Mouse (Mus musculus) 3T3-L1 (cell line): ENCODE data around the gene Unc13b.

Experiments used
- DNase-seq: peaks from one replicate; pipeline ENCODE4 v3.0.0-alpha.2; 2015; ENCODE audit warnings: low read depth, low spot score

Gene Unc13b

DNA sequence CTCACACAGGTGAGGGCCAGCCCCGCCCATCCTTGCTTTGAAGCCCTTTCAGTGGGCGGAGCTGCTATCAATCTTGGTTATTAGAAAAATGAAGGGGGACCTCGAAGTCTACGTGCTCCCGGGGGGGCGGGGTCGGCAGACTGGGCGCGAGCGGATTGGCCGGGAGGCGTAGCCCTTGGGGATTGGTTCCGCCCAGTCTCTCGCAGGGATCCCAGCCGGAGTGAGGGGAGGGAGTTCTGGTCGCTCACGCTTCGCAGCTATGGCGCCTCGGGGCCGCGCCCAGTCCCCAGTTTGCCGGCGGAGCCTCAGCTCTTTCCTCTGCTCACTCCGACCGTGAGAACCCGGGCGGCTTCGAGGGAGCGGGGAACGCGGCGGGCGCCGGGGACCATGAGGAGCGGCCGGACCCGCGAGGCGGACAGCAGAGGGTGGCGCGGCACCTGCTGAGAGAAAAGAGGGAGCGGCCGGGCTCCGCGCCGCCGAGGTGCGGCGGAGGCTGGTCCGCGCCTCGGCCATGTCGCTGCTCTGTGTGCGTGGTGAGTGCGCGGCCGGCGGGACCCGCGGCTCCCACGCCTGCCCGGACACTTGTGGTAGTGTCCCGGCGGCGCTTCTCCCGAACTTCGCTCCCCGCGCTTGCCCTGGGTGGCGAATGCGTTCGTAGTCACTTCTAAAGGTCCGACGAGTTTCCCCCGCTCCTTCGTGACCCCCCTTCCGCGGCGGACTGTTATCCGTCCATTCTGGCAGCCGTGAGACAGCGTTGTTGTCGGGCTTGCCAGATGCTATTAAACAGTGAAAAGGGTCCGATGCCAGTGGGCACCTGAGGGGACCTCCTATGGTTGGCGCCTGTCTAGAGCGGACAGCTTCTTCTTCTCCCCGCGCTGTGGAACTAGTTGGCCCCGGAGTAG, at the start of gene Unc13b:
TSS of gene Unc13b (plus strand) at position 201 of the 902 bp plus-strand sequence.
- DNase-seq, result no peak

DNA sequence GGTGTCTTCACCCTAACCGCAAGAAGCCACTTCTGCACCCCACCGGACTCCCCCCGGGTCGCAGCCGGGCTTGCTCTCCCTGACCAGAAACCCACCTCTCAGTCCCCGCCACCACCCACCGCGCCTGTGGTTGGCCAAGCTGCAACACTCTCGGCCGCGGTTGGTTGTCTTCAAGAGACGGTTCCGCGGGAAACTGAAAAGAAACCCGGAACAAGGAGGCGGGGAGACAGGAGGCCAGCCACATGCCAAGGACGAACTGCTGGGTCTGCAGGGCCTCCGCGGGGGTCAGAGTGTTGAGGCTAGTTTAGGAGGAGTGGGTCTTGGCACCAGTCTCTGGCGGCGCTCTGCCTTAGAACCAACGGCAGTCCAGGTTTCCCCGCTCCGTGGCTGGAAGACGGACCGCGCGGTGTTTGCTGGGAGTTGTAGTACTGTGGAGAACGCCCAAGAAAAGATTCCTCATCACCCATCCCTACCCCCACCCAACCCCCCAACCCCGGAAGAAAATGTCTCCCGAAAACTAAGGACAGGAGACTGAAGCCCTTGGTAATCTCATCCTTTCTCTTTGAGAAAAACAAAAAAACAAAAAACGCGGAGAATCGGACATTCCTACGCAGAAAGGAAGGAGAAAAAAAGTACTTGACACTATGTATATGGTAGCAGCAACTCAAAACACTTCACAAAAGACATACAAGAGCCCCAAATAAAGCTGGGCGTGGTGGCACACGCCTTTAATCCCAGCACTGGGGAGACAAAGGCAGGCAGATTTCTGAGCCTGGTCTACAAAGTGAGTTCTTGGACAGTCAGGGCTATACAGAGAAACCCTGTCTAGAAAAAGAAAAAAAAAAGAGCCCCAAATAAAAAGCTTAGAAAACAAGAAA, 48.4 kb upstream of the Unc13b start, which contains the start of gene Fancg:
TSS of gene Fancg (minus strand) at position 346 of the 878 bp plus-strand sequence.
- DNase-seq, result peak; percentile 80

DNA sequence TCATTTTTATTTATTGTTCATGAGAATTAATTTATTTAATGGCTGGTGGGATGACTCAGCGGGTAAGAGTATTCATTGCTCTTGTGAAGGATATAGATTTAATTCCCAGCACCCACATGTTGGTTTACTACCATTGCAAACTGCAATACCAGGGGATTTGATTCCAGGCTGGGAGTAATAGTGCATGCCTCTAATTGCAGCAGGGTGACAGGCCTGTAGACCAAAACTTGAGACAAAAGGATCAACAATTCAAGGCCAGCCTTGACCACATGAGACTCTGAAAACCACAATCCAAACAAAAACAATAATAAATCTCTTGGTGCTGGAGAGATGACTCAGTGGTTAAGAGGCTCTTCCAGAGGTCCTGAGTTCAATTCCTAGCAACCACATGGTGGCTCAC, 46.7 kb upstream of the Unc13b start:
- no peak for DNase-seq

DNA sequence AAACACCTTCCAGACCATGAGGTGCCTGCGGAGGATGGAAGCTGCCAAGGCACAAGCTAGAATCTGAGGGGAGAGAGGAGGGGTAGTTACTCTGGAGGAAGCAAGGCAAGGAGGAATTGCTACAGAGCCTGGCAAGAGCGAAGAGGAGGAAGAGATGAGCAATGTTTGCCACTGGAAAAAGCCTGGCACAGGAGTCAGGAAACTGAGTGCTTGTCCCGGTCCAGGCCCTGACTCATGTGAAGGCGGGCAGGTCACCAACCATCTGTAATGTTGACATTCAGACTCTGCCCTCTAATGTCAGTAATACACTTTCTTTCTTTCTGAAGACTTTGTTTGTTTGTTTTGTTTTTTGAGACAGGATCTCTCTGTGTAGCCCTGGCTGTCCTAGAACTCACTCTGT, 40.6 kb upstream of the Unc13b start:
- DNase-seq, result peak; percentile 50

DNA sequence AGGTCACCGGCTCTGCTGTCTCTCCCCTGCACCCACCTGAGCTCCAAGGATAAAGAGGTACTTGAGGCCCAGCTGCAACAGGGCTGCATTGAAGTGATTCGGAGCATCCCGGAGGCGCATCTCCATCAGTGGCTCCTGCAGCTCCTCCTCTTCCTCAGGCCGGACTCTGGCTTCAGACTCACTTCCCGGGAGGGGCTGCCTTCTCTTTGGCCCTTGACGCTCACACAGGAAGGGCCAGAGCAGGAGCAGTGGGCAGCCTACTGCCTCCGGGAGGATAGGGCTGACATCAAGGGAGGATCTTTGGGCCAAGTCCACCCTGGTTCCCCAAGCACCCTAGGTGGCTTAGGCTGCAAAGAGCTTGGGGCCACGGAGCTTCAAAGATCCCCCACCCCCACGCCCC, 39.6 kb upstream of the Unc13b start:
- no peak for DNase-seq

DNA sequence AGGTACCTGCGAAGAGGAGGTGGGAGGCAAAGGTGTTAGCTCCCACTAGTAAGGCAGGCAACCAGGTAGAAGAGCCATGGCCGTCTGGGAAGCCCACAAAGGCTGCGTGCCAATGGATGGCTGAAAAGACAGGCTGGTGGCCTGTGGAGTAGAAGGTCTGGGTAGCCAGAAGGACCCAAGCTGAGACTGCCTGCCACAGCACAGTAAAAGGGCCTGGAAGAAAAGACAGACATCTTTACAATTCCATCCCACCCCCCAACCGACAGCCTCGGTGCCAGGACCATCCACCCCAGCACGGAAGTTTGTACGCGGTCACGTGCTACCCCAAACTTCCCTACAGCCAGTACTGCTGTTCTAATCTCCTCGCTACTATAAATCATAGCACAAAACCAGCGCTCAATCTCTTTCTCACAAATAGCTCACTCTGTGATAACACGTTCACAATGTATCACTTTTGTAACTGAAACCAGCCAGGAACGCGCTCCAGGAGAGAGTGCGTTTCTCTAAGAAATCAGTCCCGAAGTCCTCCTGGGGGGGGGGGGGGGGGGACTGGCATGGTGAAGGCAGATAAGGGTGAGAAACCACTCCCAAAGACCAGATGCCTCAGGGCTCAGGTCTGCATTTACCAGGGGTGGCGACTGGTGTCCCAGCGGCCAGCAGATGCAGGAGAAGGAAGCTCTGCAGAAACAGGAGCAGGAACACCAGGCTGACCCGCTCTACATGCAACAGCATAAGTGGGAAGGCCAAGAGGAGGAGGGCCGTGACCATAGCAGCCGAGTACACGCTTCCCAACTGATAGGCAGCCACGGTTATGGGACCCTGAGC, 38.9 kb upstream of the Unc13b start:
- DNase-seq, result no peak

DNA sequence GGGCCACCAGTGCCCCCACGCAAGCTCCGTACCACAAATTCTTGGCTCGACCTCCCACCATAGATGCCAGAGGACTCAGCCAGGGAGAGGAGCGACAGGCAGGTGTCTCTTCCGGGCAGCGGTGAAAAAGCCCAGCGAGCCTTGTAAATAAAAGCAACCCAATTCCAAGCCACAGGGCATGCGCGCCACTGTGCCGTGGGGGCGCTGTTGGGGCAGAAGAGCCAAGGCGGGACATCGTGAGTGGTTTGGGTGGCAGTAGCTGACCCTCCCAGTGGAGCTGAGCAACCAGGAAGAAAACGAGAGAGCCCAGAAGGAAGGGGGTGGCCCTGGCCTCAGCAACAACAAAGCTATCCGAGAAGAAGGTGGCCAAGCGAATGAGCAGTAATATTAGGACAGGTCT, 37.9 kb upstream of the Unc13b start:
- DNase-seq, result no peak

DNA sequence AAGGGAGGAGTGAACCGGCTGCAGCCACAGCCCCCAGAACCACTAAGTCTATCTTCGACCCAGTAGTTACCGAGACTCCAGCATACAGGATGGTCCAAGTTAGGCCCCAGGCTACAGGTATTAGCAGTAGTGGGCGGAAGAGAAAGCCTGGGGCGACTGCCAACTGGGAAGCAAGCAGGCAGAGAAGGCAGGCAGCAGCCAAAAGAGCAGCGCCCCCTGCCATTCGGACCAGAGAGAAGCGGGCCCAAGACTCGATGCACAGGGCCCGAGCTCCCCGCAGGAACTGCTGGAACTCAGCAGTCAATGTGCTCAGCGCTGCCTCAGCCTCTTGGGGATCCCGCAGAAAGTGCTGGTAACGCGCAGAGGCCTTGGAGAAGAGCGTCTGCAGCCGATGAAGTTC, 37.4 kb upstream of the Unc13b start:
- peak; percentile 22 for DNase-seq

DNA sequence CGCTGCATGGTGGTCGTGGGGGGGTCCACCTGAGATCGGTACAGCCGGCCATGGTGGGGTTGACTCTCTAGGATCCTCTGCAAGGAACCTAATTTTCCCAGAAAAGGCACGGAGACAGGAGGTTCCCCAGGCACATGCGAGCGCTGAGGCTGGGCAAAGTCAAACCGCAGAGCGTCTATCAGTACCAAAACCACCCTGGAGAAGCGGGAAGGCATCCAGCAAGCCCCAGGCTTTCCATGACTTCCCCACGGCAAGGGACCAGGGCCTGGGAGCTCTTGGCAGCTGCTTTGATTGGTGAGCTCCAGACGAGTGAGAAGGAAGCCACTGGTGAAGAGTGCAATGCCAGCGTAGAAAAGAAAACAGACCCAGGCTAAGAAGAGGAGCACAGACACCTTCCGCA, 34.1 kb upstream of the Unc13b start:
- no peak for DNase-seq

DNA sequence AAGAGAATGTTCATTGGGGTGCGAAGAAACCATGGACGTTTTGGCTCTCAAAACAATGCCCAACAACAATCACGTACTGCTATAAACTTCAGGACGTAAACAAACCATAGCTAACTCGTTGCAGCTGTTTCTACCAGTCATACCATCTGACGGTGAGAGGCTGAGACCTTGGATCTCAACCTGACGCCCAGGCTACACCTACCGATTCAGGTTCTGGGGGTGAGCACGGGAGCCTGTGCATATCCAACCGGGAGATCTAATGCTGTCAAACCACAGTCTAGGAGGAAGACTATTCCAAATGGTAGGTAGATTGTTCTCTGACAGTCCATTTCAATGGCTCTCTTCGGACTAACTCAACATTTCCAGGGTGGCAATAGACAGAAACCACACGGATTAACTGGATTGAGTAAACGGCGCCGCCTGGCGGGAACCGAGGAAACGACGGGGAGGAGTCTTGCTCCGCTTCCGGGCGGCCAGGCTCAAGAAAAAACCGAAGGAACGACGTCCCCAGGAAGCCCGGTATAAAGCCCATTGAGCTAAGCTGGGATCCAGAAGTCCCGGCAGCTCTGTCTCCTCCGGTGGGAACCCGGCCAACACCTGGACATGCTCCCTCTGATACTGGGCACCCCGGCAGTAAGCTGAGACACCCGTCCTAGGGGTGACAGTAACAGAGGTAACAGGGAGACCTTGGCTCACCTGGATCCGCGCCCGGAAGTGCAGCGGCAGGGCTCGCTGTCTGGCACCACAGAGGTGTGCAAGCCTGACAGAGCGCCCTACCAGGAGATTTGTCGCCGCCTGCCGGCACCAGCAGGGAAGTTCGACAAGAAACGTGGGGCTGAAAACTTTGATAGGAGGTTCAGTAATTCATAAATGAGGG, 33.4 kb upstream of the Unc13b start, which contains the start of gene Pigo:
TSS of gene Pigo (minus strand) at position 736 of the 877 bp plus-strand sequence.
- DNase-seq, result peak; percentile 94

DNA sequence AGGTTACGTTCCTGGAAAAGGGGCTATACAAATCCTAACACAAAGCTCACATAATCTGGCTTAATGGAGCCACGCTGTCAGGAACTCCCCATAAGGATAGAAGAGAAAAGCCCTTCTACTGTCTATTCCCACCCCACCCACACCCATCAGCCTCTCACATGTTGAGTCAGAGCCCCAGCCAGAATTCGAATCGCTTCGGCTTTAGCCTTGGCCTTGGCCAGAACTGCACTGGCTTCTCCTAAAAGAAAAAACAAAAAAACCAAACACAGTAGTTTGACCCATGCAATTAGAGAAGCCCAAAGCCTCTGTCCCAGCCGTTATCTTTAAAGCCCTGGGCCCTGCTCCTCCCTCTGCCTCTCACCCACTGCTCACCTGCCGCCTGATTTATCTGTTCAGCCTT, 29.6 kb upstream of the Unc13b start:
- DNase-seq, result no peak

DNA sequence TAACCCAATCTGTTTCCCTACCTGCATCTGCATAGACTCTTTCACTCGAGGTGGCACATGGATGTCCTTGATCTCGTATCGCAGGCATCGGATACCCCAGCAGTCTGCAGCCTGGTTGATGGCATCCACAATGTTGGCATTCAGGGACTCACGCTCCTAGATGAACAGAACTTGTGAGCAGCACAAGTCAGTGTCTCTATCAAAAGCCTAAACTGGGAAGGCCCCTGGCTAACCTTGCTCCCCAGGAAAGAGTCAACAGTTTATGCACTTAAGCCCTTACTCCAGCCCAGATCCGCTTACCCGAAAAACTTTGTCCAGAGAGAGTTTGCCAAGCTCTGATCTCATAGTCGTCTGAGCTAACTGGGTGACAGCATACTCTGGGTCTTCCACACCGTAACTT, 29.0 kb upstream of the Unc13b start:
- DNase-seq, result no peak

DNA sequence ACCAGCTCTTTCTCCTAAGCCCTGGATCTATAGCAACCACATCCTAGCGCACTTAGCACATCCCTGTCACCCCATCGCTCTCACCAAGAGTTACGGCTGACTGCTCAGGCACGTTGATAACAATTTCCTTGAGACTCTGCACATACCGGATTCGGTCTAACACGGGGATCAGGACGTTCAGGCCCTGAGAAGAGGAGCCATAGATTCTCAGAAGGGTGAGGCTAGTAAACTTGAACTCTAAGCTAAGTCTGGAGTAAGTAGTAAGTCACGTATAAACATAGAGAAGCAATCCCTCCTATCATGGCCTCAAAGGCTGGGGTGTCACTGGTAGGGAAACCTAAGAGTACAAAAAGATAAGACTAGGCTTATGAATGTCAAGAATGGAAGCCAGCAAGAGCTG, 28.4 kb upstream of the Unc13b start:
- DNase-seq, result no peak

DNA sequence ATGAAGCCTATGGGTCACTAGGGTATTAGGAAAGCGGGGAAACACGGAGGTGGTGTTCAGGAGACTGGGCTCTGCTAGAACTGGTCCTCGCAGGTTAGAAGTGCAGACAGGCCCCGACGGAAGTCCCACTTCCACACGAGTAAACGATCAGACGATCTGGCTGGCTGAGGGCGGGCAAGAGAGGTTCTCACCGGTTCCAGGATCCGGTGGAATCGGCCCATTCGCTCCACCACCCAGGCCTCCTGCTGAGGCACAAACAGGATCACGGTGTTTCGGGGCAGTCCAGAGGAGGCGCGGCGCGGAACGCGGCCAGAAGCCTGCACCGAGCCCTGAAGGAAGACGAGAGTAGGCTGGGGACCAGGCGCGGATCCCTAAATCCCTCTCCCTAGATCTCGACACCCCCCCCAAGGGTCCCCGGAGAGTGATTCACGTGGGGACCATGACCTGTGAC, 27.9 kb upstream of the Unc13b start:
- DNase-seq, result peak; percentile 44

DNA sequence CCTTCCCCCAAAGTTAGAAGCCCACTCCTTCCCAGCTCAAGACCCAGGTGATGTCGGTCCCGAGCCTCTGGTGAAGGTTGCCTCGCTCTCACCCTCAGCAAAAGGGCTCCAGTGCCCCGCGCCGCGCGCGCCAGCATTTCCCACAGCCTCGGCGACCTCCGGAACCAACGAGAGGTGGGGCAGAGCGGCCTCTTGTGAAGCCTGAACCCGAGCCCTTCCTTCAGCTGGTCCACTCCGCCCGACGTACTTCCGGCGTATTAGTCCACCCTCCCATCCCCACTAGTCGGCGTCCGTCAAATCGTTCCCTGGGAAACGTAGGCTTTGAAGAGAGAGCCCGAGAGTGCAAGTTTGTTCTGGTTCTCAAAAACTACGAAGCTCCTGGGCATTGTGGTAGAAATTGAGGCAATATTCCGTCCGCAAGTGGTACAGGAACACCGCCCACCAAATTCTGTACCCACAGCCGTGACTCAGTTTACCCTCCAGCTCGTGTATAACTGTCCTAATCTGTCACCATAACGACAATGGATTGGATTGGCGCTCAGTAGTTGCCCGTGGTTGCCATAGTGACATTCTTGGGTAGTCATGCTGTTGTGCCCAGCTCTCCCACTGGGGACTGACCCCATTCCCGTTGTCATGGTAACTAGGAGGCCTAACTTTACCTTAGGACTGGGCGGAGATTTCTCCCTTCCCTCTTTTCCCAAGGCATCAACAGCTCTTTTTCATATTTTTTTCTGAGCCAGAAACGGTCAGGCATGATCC, 27.3 kb upstream of the Unc13b start, which contains the start of gene Stoml2:
TSS of gene Stoml2 (minus strand) at position 474 of the 759 bp plus-strand sequence.
- peak; percentile 96 for DNase-seq

DNA sequence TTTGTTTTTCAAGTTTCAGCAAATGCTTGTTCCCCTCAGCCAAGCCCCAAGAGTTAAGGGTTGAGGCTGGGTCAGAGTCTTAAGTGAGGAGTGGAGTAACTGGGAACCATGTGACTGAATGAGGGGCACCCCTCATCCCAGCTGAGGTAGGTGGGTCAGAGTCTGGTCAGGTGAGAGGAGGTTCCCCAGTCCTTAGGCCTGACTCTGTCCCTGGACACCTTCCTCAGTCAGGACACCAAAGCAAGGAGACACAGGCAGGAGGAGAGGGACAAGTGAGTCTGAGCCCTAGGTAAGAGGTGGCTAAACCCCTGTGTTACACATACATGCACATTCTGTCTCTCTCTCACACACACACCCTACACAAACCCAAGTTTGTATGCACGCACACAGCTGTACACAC, 26.3 kb upstream of the Unc13b start:
- no peak for DNase-seq

DNA sequence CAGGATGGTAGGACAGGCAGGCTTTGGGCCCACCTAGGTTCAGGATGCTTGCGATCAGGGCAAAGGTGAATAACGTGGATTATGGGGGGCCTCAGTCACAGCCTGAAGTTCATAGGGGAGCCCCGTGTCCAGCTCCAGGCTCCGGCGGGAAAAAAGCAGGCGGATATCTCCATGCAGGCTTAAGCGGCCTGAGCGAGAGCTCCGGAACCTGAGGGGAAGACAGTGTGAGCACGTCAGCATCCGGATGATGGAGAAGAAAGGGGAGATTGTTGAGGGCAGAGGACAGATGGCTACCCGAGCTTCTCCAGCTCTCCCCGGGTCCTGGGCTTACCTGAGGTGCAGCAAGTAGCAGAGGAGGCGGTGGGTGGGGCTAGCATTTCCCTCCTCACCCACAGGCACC, 25.3 kb upstream of the Unc13b start:
- DNase-seq, result no peak

DNA sequence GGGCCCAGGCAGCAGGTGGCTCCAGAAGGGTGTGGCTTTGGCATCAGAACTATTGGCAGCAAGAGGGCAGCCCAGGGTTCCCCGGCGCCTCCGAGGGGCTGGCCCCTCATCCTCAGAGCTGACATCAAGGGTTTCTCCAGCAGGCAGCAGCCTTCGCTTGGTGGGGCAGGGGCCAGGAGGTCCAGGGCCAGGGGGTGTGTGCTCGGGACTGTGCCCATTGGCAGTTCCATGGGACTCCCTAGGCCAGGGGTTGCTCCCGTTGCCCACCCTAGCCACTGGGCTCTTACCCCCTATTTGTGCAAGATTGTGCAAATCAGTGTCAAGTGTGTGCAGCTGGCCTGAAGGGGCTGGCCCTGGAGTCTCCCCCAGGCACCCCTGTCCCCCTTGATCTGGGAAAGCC, 22.9 kb upstream of the Unc13b start:
- no peak for DNase-seq

DNA sequence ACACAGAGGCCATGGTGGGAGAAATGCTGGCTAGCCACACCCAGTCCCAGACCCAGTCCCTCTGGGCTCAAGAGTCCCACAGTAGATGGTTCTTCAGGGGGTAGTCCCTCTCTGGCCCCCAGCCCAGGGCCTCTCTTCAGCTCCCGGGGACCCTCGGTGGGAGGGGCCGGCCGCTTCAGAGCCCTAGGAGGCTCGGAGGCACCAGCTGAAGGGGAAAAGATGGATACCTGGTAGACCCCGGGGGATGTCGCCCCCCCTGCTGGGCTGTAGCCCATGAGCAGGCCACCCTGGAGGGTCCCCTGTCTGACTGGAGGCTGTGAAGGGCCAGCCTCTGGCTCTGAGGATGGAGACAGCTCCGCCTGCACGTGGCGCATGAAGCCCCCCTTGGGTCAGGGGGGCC, 22.4 kb upstream of the Unc13b start:
- no peak for DNase-seq
